In the genomic region with DNA sequence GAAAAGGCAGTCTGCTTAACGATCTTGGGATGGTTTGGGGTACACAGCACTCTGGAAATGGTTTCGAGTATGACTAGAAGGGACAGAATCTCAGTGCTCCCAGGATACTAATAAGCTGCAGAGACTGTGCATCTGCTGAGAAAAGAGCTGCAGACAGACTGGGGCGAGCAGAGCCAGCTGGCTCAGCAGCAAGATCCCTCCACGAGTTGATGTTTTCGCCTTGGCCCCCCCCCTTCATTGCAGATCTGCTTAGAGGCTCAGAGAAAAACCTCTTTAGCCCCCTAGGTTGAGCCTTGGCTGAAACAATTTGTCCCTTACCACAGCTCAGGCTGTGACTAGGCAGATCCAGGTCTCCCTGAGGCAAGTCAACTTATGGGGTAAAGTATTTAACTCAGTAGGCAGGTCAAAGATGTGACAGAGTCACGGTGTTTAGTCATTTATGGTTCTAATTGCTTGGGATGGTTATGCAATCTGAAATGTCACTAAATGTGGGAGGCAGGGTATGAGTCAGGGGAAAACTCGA, we compare ENCODE assay signal across 11 mouse cellular contexts. TPM values are rescaled to one million over a fixed set of nuclear protein-coding genes. Genes with fewer than 3 reads are reported as not detected.
A peak's percentile ranks its signal among the peaks of the same experiment; 100 is the strongest.
DNase-seq lines count a peak whose midpoint lies in the region; ATAC-seq and TF ChIP-seq lines count a peak whose summit lies in the region.
"Had no signal": no experiment of that assay in that cellular context is flagged by ENCODE, and none has a peak within 500 bp of the region (broad histone marks: within the 10 kb centered on the region; RNA-seq: fewer than 3 reads in every experiment).

No protein-coding gene starts in this region.

- peaks cover under 1% of the 10 kb centered on the region for H3K9me3 ChIP-seq in hindbrain, embryonic 16.5 days (ENCODE audit: control insufficient read depth, low read length)
- no peaks in the 10 kb centered on the region for H3K9me3 ChIP-seq in hindbrain, embryonic 11.5 days (ENCODE audit: control insufficient read depth, low read length)
- no peaks in the 10 kb centered on the region for H3K9me3 ChIP-seq in kidney, embryonic 16.5 days (ENCODE audit: low read length)
- H3K9me3 ChIP-seq: lung, embryonic 15.5 days had no signal

- peak; percentile 54 for ATAC-seq in hindbrain, embryonic 16.5 days
- no peak for ATAC-seq in hindbrain, embryonic 11.5 days (ENCODE audit: low FRiP score)
- ATAC-seq in kidney, embryonic 16.5 days (ENCODE audit: low FRiP score, low TSS enrichment), result no peak

- no peak for DNase-seq in hindbrain, embryonic 11.5 days (ENCODE audit: low spot score)
- peak; percentile 12 for DNase-seq in adrenal gland, postnatal 14 days
- DNase-seq in cerebellum, adult 2 months, result peak; percentile 23 to 52
- no peak for DNase-seq in spleen, postnatal 4 days (ENCODE audit: low spot score in 2 of 2)
- DNase-seq in spleen, adult 18-20 months, result no peak
- DNase-seq: gastrocnemius, postnatal 10 days; thymus, postnatal 4 days had no signal

- H3K27me3 ChIP-seq in hindbrain, embryonic 16.5 days (replicated peaks; ENCODE audit: control insufficient read depth, insufficient read depth, low read length), result no peaks in the 10 kb centered on the region
- no peaks in the 10 kb centered on the region for H3K27me3 ChIP-seq in hindbrain, embryonic 11.5 days (ENCODE audit: control insufficient read depth, insufficient read depth, low read length)
- no peaks in the 10 kb centered on the region for H3K27me3 ChIP-seq in cerebellum, adult 2 months (ENCODE audit: control insufficient read depth, insufficient read depth, low read length)
- H3K27me3 ChIP-seq in kidney, embryonic 16.5 days (ENCODE audit: insufficient read depth, low read length), result no peaks in the 10 kb centered on the region
- H3K27me3 ChIP-seq: lung, embryonic 15.5 days had no signal

- H3K4me2 ChIP-seq in hindbrain, embryonic 16.5 days (ENCODE audit: low read length), result no peak overlapping the region
- H3K4me2 ChIP-seq in hindbrain, embryonic 11.5 days (replicated peaks; ENCODE audit: low read depth, low read length), result no peak overlapping the region
- no peak overlapping the region for H3K4me2 ChIP-seq in kidney, embryonic 16.5 days (replicated peaks; ENCODE audit: low read depth, low read length)
- H3K4me2 ChIP-seq: lung, embryonic 15.5 days had no signal

- H3K27ac ChIP-seq in hindbrain, embryonic 16.5 days (ENCODE audit: low read depth, low read length), result no peak overlapping the region
- no peak overlapping the region for H3K27ac ChIP-seq in hindbrain, embryonic 11.5 days (ENCODE audit: low read depth, low read length)
- H3K27ac ChIP-seq in cerebellum, adult 2 months (ENCODE audit: insufficient read depth, low read length), result no peak overlapping the region
- 0 out of 2 replicates have a peak overlapping the region, but pooled peaks have one; percentile 54 for H3K27ac ChIP-seq in kidney, embryonic 16.5 days (ENCODE audit: low read length)
- H3K27ac ChIP-seq: lung, embryonic 15.5 days had no signal

- 46% methylated on average over 7 of the region's 7 CpGs for WGBS in hindbrain, embryonic 16.5 days
- 77% methylated on average over 7 of the region's 7 CpGs for WGBS in hindbrain, embryonic 11.5 days
- 17% methylated on average over 7 of the region's 7 CpGs for WGBS in cerebellum, adult 2 months
- 58% methylated on average over 7 of the region's 7 CpGs for whole genome bisulfite sequencing in kidney, embryonic 16.5 days

- TF ChIP-seq CTCF in cerebellum, adult 2 months (IDR thresholded peaks at IDR 0.05; ENCODE audit: borderline replicate concordance, insufficient read depth, low read depth, low read length), result no peak

- no peak overlapping the region for H3K9ac ChIP-seq in hindbrain, embryonic 16.5 days (ENCODE audit: low read depth, low read length)
- no peak overlapping the region for H3K9ac ChIP-seq in hindbrain, embryonic 11.5 days (ENCODE audit: low read depth, low read length)
- H3K9ac ChIP-seq in kidney, embryonic 16.5 days (replicated peaks; ENCODE audit: low read length), result no peak overlapping the region
- H3K9ac ChIP-seq: lung, embryonic 15.5 days had no signal

- TF ChIP-seq POLR2A in cerebellum, adult 2 months (IDR thresholded peaks at IDR 0.05; ENCODE audit: borderline replicate concordance, insufficient read depth, low read length), result no peak

- no peak overlapping the region for H3K4me3 ChIP-seq in hindbrain, embryonic 16.5 days (ENCODE audit: low read length)
- H3K4me3 ChIP-seq in hindbrain, embryonic 11.5 days (ENCODE audit: low read depth, low read length), result no peak overlapping the region
- no peak overlapping the region for H3K4me3 ChIP-seq in cerebellum, adult 2 months (replicated peaks; ENCODE audit: insufficient read depth, low read depth, low read length)
- no peak overlapping the region for H3K4me3 ChIP-seq in kidney, embryonic 16.5 days (ENCODE audit: low read length)
- H3K4me3 ChIP-seq: lung, embryonic 15.5 days had no signal

- H3K4me1 ChIP-seq in hindbrain, embryonic 16.5 days (ENCODE audit: control insufficient read depth, insufficient read depth, low read depth, low read length), result peaks cover 5% of the 10 kb centered on the region; the same call in 1 of the 2 replicates
- H3K4me1 ChIP-seq in hindbrain, embryonic 11.5 days (replicated peaks; ENCODE audit: control insufficient read depth, insufficient read depth, low read length), result no peaks in the 10 kb centered on the region
- peaks cover 6% of the 10 kb centered on the region for H3K4me1 ChIP-seq in cerebellum, adult 2 months (ENCODE audit: control insufficient read depth, insufficient read depth, low read length)
- peaks cover 24% of the 10 kb centered on the region for H3K4me1 ChIP-seq in kidney, embryonic 16.5 days (ENCODE audit: insufficient read depth, low read length)

- no peaks in the 10 kb centered on the region for H3K36me3 ChIP-seq in hindbrain, embryonic 16.5 days (ENCODE audit: control insufficient read depth, insufficient read depth, low read length)
- H3K36me3 ChIP-seq in hindbrain, embryonic 11.5 days (ENCODE audit: control insufficient read depth, insufficient read depth, low read length), result no peaks in the 10 kb centered on the region
- H3K36me3 ChIP-seq in kidney, embryonic 16.5 days (ENCODE audit: insufficient read depth, low read length), result no peaks in the 10 kb centered on the region
- H3K36me3 ChIP-seq: lung, embryonic 15.5 days had no signal

RNA-seq across cellular contexts. Expression of a gene that starts 45.3 kb away (rescaled TPM):
- polyA plus RNA-seq in hindbrain, embryonic 16.5 days (2015; fragmentation: Nextera tagmentation; extraction: Ambion mirVana), result 49.7 and 49.9 TPM in 2 replicates
- 18.7 and 19.1 TPM in 2 replicates for polyA plus RNA-seq in hindbrain, embryonic 11.5 days (2014; fragmentation: Nextera tagmentation; extraction: Ambion mirVana)
- total RNA-seq in adrenal gland, postnatal 14 days (2021), result 9.5 and 10.6 TPM in 2 replicates
- polyA plus RNA-seq in cerebellum, adult 2 months (2012; rRNA removed), result 46.9 and 50.4 TPM in 2 replicates
- 26.2 and 29.9 TPM in 2 replicates for polyA plus RNA-seq in kidney, embryonic 16.5 days (2015; fragmentation: Nextera tagmentation; extraction: Ambion mirVana)
- total RNA-seq: neutrophil, adult 5-6 weeks had no signal

Comparison
In these comparisons a context has a peak if more than half of its experiments do, and no peak if none do; other contexts are left out.
1. DNase-seq: peak in adrenal gland, postnatal 14 days (single experiment) and cerebellum, adult 2 months (2 of 2); none in hindbrain, embryonic 11.5 days (single experiment), spleen, postnatal 4 days (0 of 2) and spleen, adult 18-20 months (0 of 2).